Comparison of ENCODE assay signal across 17 mouse cellular contexts in genomic region chr11:35951058-35951726, GRCm38 (mm10). TPM values are rescaled to one million over a fixed set of nuclear protein-coding genes. Genes with fewer than 3 reads are reported as not detected.
DNase-seq lines count a peak whose midpoint lies in the region; ATAC-seq and TF ChIP-seq lines count a peak whose summit lies in the region.
"Had no signal": no experiment of that assay in that cellular context is flagged by ENCODE, and none has a peak within 500 bp of the region (broad histone marks: within the 10 kb centered on the region; RNA-seq: fewer than 3 reads in every experiment).

No protein-coding gene starts in this region.

- intact Hi-C loops in heart, adult 2 months (cut with DNase I): no loop called here

- H3K79me2 ChIP-seq in heart, adult 2 months (replicated peaks; ENCODE audit: control insufficient read depth, insufficient read depth, low read length): no peaks in the 10 kb centered on the region

- H3K4me1 ChIP-seq in heart, embryonic 10.5 days: peaks cover 41% of the 10 kb centered on the region
- H3K4me1 ChIP-seq in heart, adult 2 months (ENCODE audit: control insufficient read depth, insufficient read depth, low read length): no peaks in the 10 kb centered on the region
- peaks cover 36% of the 10 kb centered on the region for H3K4me1 ChIP-seq in lung, embryonic 16.5 days (replicated peaks; ENCODE audit: control insufficient read depth, insufficient read depth, low read length)
- H3K4me1 ChIP-seq in lung, adult 2 months (ENCODE audit: control insufficient read depth, insufficient read depth, low read length): peaks cover 4% of the 10 kb centered on the region
- peaks cover 29% of the 10 kb centered on the region; the same call in 1 of the 2 replicates for H3K4me1 ChIP-seq in stomach, embryonic 14.5 days (ENCODE audit: control insufficient read depth, insufficient read depth, low read length)

- no peaks in the 10 kb centered on the region for H3K27me3 ChIP-seq in heart, embryonic 10.5 days (ENCODE audit: insufficient read depth, poor library complexity, severe bottlenecking)
- H3K27me3 ChIP-seq in heart, adult 2 months (ENCODE audit: control insufficient read depth, insufficient read depth, low read length): no peaks in the 10 kb centered on the region
- H3K27me3 ChIP-seq in lung, embryonic 16.5 days (ENCODE audit: control insufficient read depth, insufficient read depth, low read depth, low read length): no peaks in the 10 kb centered on the region
- H3K27me3 ChIP-seq in stomach, embryonic 14.5 days (ENCODE audit: control insufficient read depth, insufficient read depth, low read length): no peaks in the 10 kb centered on the region
- H3K27me3 ChIP-seq: embryonic facial prominence, embryonic 15.5 days; hindbrain, embryonic 12.5 days; limb, embryonic 15.5 days; Patski had no signal

- peak overlapping the region; percentile 29; the same call in 1 of the 2 replicates for H3K27ac ChIP-seq in heart, embryonic 10.5 days
- H3K27ac ChIP-seq in heart, adult 2 months: no peak overlapping the region
- H3K27ac ChIP-seq in lung, embryonic 16.5 days (ENCODE audit: low read length): peak overlapping the region; percentile 82
- H3K27ac ChIP-seq in stomach, embryonic 14.5 days (ENCODE audit: low read length): peak overlapping the region; percentile 23; the same call in 1 of the 2 replicates
- H3K27ac ChIP-seq: embryonic facial prominence, embryonic 15.5 days; hindbrain, embryonic 12.5 days; layer of hippocampus, adult 2 months; limb, embryonic 15.5 days had no signal

- 78% methylated on average over 15 of the region's 15 CpGs for WGBS in heart, embryonic 10.5 days
- WGBS in heart, adult 2 months: 79% methylated on average over 15 of the region's 15 CpGs
- WGBS in lung, embryonic 16.5 days: 57% methylated on average over 15 of the region's 15 CpGs
- WGBS in lung, adult 2 months: 58% methylated on average over 15 of the region's 15 CpGs
- WGBS in stomach, embryonic 14.5 days: 54% methylated on average over 15 of the region's 15 CpGs

- TF ChIP-seq POLR2A in heart, adult 2 months (IDR thresholded peaks at IDR 0.05; ENCODE audit: insufficient read depth, low read depth, low read length): no peak
- TF ChIP-seq POLR2A in lung, adult 2 months (IDR thresholded peaks at IDR 0.05; ENCODE audit: borderline replicate concordance, extremely low read depth, low read depth, low read length): no peak

- TF ChIP-seq EP300 in heart, adult 2 months (IDR thresholded peaks at IDR 0.05; ENCODE audit: insufficient read depth, low read depth, low read length): no peak

- no peak for ATAC-seq in lung, embryonic 16.5 days (ENCODE audit: low read depth)
- ATAC-seq in stomach, embryonic 14.5 days (ENCODE audit: insufficient number of reproducible peaks, insufficient read depth, low FRiP score, low read depth): no peak
- ATAC-seq: forebrain, embryonic 16.5 days; midbrain, embryonic 16.5 days had no signal

- no peak overlapping the region for H3K4me3 ChIP-seq in heart, embryonic 10.5 days
- H3K4me3 ChIP-seq in heart, adult 2 months: no peak overlapping the region
- H3K4me3 ChIP-seq in lung, embryonic 16.5 days (ENCODE audit: low read length): no peak overlapping the region
- H3K4me3 ChIP-seq in lung, adult 2 months (replicated peaks; ENCODE audit: extremely low read depth, low read depth, low read length): no peak overlapping the region
- no peak overlapping the region for H3K4me3 ChIP-seq in stomach, embryonic 14.5 days (ENCODE audit: low read depth, low read length)
- H3K4me3 ChIP-seq: embryonic facial prominence, embryonic 15.5 days; hindbrain, embryonic 12.5 days; layer of hippocampus, adult 2 months; limb, embryonic 15.5 days had no signal

- no peak overlapping the region for H3K4me2 ChIP-seq in lung, embryonic 16.5 days (ENCODE audit: low read depth, low read length)
- H3K4me2 ChIP-seq in stomach, embryonic 14.5 days (replicated peaks; ENCODE audit: low read depth, low read length): no peak overlapping the region
- H3K4me2 ChIP-seq: embryonic facial prominence, embryonic 15.5 days; hindbrain, embryonic 12.5 days; limb, embryonic 15.5 days had no signal

- no peaks in the 10 kb centered on the region for H3K9me3 ChIP-seq in heart, embryonic 10.5 days
- H3K9me3 ChIP-seq in lung, embryonic 16.5 days (ENCODE audit: control insufficient read depth, low read length): no peaks in the 10 kb centered on the region
- no peaks in the 10 kb centered on the region for H3K9me3 ChIP-seq in stomach, embryonic 14.5 days (ENCODE audit: control insufficient read depth, low read depth, low read length)
- H3K9me3 ChIP-seq: embryonic facial prominence, embryonic 15.5 days; hindbrain, embryonic 12.5 days; limb, embryonic 15.5 days had no signal

- no peak for DNase-seq in heart, embryonic 10.5 days (ENCODE audit: low spot score)
- no peak for DNase-seq in heart, adult 2 months
- no peak for DNase-seq in lung, adult 2 months
- DNase-seq in liver: peak; percentile 22
- no peak for DNase-seq in urinary bladder, postnatal 25 days (ENCODE audit: low spot score)
- no peak for DNase-seq in spleen, postnatal 36 days (ENCODE audit: low spot score in 2 of 2)
- DNase-seq: cerebellum, adult 11-12 months; gastrocnemius, postnatal 25 days had no signal

- no peak for TF ChIP-seq CTCF in heart, adult 2 months (IDR thresholded peaks at IDR 0.05)
- TF ChIP-seq CTCF in lung, adult 2 months (IDR thresholded peaks at IDR 0.05; ENCODE audit: insufficient read depth, low read length): no peak

- H3K36me3 ChIP-seq in heart, embryonic 10.5 days: no peaks in the 10 kb centered on the region
- H3K36me3 ChIP-seq in heart, adult 2 months (ENCODE audit: control insufficient read depth, insufficient read depth, low read length): no peaks in the 10 kb centered on the region
- H3K36me3 ChIP-seq in lung, embryonic 16.5 days (ENCODE audit: control insufficient read depth, insufficient read depth, low read length): no peaks in the 10 kb centered on the region
- no peaks in the 10 kb centered on the region for H3K36me3 ChIP-seq in stomach, embryonic 14.5 days (ENCODE audit: control insufficient read depth, insufficient read depth, low read length)
- H3K36me3 ChIP-seq: embryonic facial prominence, embryonic 15.5 days; hindbrain, embryonic 12.5 days; limb, embryonic 15.5 days had no signal

- no peak overlapping the region for H3K9ac ChIP-seq in heart, adult 2 months (ENCODE audit: low read depth, low read length)
- peak overlapping the region; percentile 31; the same call in 1 of the 2 replicates for H3K9ac ChIP-seq in lung, embryonic 16.5 days (ENCODE audit: low read length)
- H3K9ac ChIP-seq in stomach, embryonic 14.5 days (replicated peaks; ENCODE audit: low read depth, low read length): no peak overlapping the region
- H3K9ac ChIP-seq: embryonic facial prominence, embryonic 15.5 days; hindbrain, embryonic 12.5 days; limb, embryonic 15.5 days had no signal

RNA-seq across cellular contexts. Expression of gene Wwc1, which starts 29.1 kb away (rescaled TPM):
- polyA plus RNA-seq in heart, embryonic 10.5 days (2016; fragmentation: Nextera tagmentation; extraction: Ambion mirVana): 3.0 and 3.9 TPM in 2 replicates
- 1 to 10 TPM in 1 of 2 experiments, under 1 TPM in 1; 0.84 to 2.1 TPM for total RNA-seq in heart, adult 2 months (2021)
- polyA plus RNA-seq in heart, adult 2 months (2012; rRNA removed): 0.50 and 1.1 TPM in 2 replicates
- polyA plus RNA-seq in lung, embryonic 16.5 days (2015; fragmentation: Nextera tagmentation; extraction: Ambion mirVana): 7.8 and 9.9 TPM in 2 replicates
- polyA plus RNA-seq in lung, adult 2 months (2012; rRNA removed): 97.0 and 99.9 TPM in 2 replicates
- 6.8 and 7.0 TPM in 2 replicates for polyA plus RNA-seq in stomach, embryonic 14.5 days (2014; fragmentation: Nextera tagmentation; extraction: Ambion mirVana)
